Mouse (Mus musculus) lung, adult 2 months (tissue): Measurements from ENCODE around the gene Aup1.

Experiments
- CTCF ChIP-seq: fragments of 200-500 bp; IDR thresholded peaks from 2 replicates; pipeline ENCODE4 v1.5.1; 2011; ENCODE audit warnings: mild to moderate bottlenecking, low read length, control low read depth; ENCODE audit not compliant: insufficient read depth
- POLR2A ChIP-seq: fragments of 200-500 bp; IDR thresholded peaks from 2 replicates; pipeline ENCODE4 v1.6.1; 2011; ENCODE audit warnings: low read depth, mild to moderate bottlenecking, control low read depth, low read length, borderline replicate concordance; ENCODE audit errors: extremely low read depth

DNA sequence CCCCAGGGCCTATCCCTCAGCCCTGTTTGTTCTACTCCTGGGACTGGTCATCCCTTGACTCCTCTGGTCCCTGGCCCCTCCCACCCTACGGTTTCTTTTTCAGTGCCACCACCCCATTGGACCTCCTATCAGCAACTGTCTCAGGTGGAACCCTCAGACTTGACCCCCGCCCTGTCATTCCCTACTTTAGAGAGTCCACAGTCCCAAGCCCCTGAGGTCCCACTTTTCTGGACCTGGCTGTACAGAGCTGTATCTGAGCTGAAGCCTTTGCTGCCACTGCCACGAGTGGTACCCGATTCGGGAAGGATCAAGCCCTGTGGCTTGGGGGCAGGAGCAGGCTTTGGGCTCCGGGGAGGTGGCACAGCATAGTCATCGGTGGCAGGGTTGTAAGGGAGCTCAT lies 23.2 kb upstream of the Aup1 start:
- TF ChIP-seq CTCF: no peak
- no peak for TF ChIP-seq POLR2A
